Mouse (Mus musculus): Measurements from ENCODE around the gene Pip5k1b. TPM values are rescaled to one million over a fixed set of nuclear protein-coding genes. Genes with fewer than 3 reads are reported as not detected.
A peak's percentile ranks its signal among the peaks of the same experiment; 100 is the strongest.

Pip5k1b gene
- polyA plus RNA-seq, 1 experiment, result 0.68 TPM

GRCm38 (mm10) chr19:24281288-24281980 is 274.2 kb downstream of the Pip5k1b start:
- H3K79me3 ChIP-seq (ENCODE audit: low read depth), result no peaks in the 10 kb centered on the region
- H3ac ChIP-seq (ENCODE audit: control insufficient read depth, insufficient read length, low read depth), result no peak overlapping the region
- peaks cover 12% of the 10 kb centered on the region for H3K79me2 ChIP-seq (ENCODE audit: control insufficient read depth, insufficient read depth)
- no peaks in the 10 kb centered on the region for H3K27me3 ChIP-seq (ENCODE audit: control insufficient read depth, insufficient read depth, insufficient read length)
- TF ChIP-seq MYOD1 (IDR thresholded peaks at IDR 0.05; ENCODE audit: control insufficient read depth, insufficient read length, low read depth) (no peak), MAX (IDR thresholded peaks at IDR 0.05) (no peak), FOSL1 (IDR thresholded peaks at IDR 0.05; ENCODE audit: insufficient read depth, low read length, poor library complexity, severe bottlenecking) (no peak), CEBPB (IDR thresholded peaks at IDR 0.05; ENCODE audit: low read depth) (no peak), CTCF (IDR thresholded peaks at IDR 0.05; ENCODE audit: control insufficient read depth, insufficient read depth, insufficient read length) (no peak), USF1 (IDR thresholded peaks at IDR 0.05; ENCODE audit: low read depth) (no peak), MYOG (IDR thresholded peaks at IDR 0.05; ENCODE audit: control insufficient read depth, extremely low read depth, insufficient read length) (no peak)
- no peaks in the 10 kb centered on the region for H3K36me3 ChIP-seq (ENCODE audit: control insufficient read depth, insufficient read depth)
- no peak overlapping the region for H3K4me3 ChIP-seq (ENCODE audit: insufficient read depth, poor library complexity, severe bottlenecking)

- H3K27me3 ChIP-seq (ENCODE audit: control insufficient read depth, insufficient read depth, insufficient read length), result no peaks in the 10 kb centered on the region
- peak within 1 kb of the TSS; percentile 72 for H3ac ChIP-seq (ENCODE audit: control insufficient read depth, insufficient read length, low read depth)
- peaks cover 3% of the 10 kb centered on the region for H3K36me3 ChIP-seq (ENCODE audit: control insufficient read depth, insufficient read depth)
- peak within 1 kb of the TSS; percentile 34 for H3K4me3 ChIP-seq (ENCODE audit: insufficient read depth, poor library complexity, severe bottlenecking)
- TF ChIP-seq CEBPB (IDR thresholded peaks at IDR 0.05; ENCODE audit: low read depth) (no peak), MYOD1 (IDR thresholded peaks at IDR 0.05; ENCODE audit: control insufficient read depth, insufficient read length, low read depth) (no peak), USF1 (IDR thresholded peaks at IDR 0.05; ENCODE audit: low read depth) (no peak), CTCF (IDR thresholded peaks at IDR 0.05; ENCODE audit: control insufficient read depth, insufficient read depth, insufficient read length) (peak; percentile 93), FOSL1 (IDR thresholded peaks at IDR 0.05; ENCODE audit: insufficient read depth, low read length, poor library complexity, severe bottlenecking) (no peak), MYOG (IDR thresholded peaks at IDR 0.05; ENCODE audit: control insufficient read depth, extremely low read depth, insufficient read length) (no peak), MAX (IDR thresholded peaks at IDR 0.05) (no peak)
- no peaks in the 10 kb centered on the region for H3K79me3 ChIP-seq (ENCODE audit: low read depth)
- peaks cover 12% of the 10 kb centered on the region for H3K79me2 ChIP-seq (ENCODE audit: control insufficient read depth, insufficient read depth)
Measured at GRCm38 (mm10) chr19:24280601-24281228, 275.0 kb downstream of the Pip5k1b start, which contains the start of gene Fxn. Gene Fxn (minus strand): TSS chr19:24280605.

- no peaks in the 10 kb centered on the region for H3K79me3 ChIP-seq (ENCODE audit: low read depth)
- no peaks in the 10 kb centered on the region for H3K27me3 ChIP-seq (ENCODE audit: control insufficient read depth, insufficient read depth, insufficient read length)
- peaks cover 12% of the 10 kb centered on the region for H3K79me2 ChIP-seq (ENCODE audit: control insufficient read depth, insufficient read depth)
- H3ac ChIP-seq (ENCODE audit: control insufficient read depth, insufficient read length, low read depth), result peak overlapping the region; percentile 72
- H3K36me3 ChIP-seq (ENCODE audit: control insufficient read depth, insufficient read depth), result peaks cover 3% of the 10 kb centered on the region
- peak overlapping the region; percentile 34 for H3K4me3 ChIP-seq (ENCODE audit: insufficient read depth, poor library complexity, severe bottlenecking)
- no peak for TF ChIP-seq CEBPB (IDR thresholded peaks at IDR 0.05; ENCODE audit: low read depth)
- no peak for TF ChIP-seq MYOG (IDR thresholded peaks at IDR 0.05; ENCODE audit: control insufficient read depth, extremely low read depth, insufficient read length)
- TF ChIP-seq USF1 (IDR thresholded peaks at IDR 0.05; ENCODE audit: low read depth), result no peak
- TF ChIP-seq CTCF (IDR thresholded peaks at IDR 0.05; ENCODE audit: control insufficient read depth, insufficient read depth, insufficient read length), result no peak
Measured at GRCm38 (mm10) chr19:24279706-24280600, 275.7 kb downstream of the Pip5k1b start.

GRCm38 (mm10) chr19:24278859-24279258 is 276.8 kb downstream of the Pip5k1b start:
- no peak for TF ChIP-seq CTCF (IDR thresholded peaks at IDR 0.05; ENCODE audit: control insufficient read depth, insufficient read depth, insufficient read length)
- no peak for TF ChIP-seq FOSL1 (IDR thresholded peaks at IDR 0.05; ENCODE audit: insufficient read depth, low read length, poor library complexity, severe bottlenecking)
- no peak for TF ChIP-seq CEBPB (IDR thresholded peaks at IDR 0.05; ENCODE audit: low read depth)
- no peak for TF ChIP-seq MYOD1 (IDR thresholded peaks at IDR 0.05; ENCODE audit: control insufficient read depth, insufficient read length, low read depth)
- Histone ChIP-seq H3K36me3 (ENCODE audit: control insufficient read depth, insufficient read depth) (peaks cover 3% of the 10 kb centered on the region), H3K4me3 (ENCODE audit: insufficient read depth, poor library complexity, severe bottlenecking) (no peak overlapping the region), H3ac (ENCODE audit: control insufficient read depth, insufficient read length, low read depth) (no peak overlapping the region), H3K79me2 (ENCODE audit: control insufficient read depth, insufficient read depth) (peaks cover 12% of the 10 kb centered on the region), H3K27me3 (ENCODE audit: control insufficient read depth, insufficient read depth, insufficient read length) (no peaks in the 10 kb centered on the region), H3K79me3 (ENCODE audit: low read depth) (no peaks in the 10 kb centered on the region)

GRCm38 (mm10) chr19:24274281-24274680 is 281.4 kb downstream of the Pip5k1b start:
- no peak overlapping the region for H3ac ChIP-seq (ENCODE audit: control insufficient read depth, insufficient read length, low read depth)
- peaks cover 10% of the 10 kb centered on the region for H3K36me3 ChIP-seq (ENCODE audit: control insufficient read depth, insufficient read depth)
- no peak overlapping the region for H3K4me3 ChIP-seq (ENCODE audit: insufficient read depth, poor library complexity, severe bottlenecking)
- TF ChIP-seq MYOG (IDR thresholded peaks at IDR 0.05; ENCODE audit: control insufficient read depth, extremely low read depth, insufficient read length), result no peak
- TF ChIP-seq CTCF (IDR thresholded peaks at IDR 0.05; ENCODE audit: control insufficient read depth, insufficient read depth, insufficient read length), result no peak
- TF ChIP-seq CEBPB (IDR thresholded peaks at IDR 0.05; ENCODE audit: low read depth), result no peak
- TF ChIP-seq MAX (IDR thresholded peaks at IDR 0.05), result no peak
- no peak for TF ChIP-seq USF1 (IDR thresholded peaks at IDR 0.05; ENCODE audit: low read depth)
- no peak for TF ChIP-seq FOSL1 (IDR thresholded peaks at IDR 0.05; ENCODE audit: insufficient read depth, low read length, poor library complexity, severe bottlenecking)
- no peak for TF ChIP-seq MYOD1 (IDR thresholded peaks at IDR 0.05; ENCODE audit: control insufficient read depth, insufficient read length, low read depth)
- no peaks in the 10 kb centered on the region for H3K79me3 ChIP-seq (ENCODE audit: low read depth)
- peaks cover 6% of the 10 kb centered on the region for H3K79me2 ChIP-seq (ENCODE audit: control insufficient read depth, insufficient read depth)
- no peaks in the 10 kb centered on the region for H3K27me3 ChIP-seq (ENCODE audit: control insufficient read depth, insufficient read depth, insufficient read length)
